Mouse (Mus musculus) hindbrain, embryonic 12.5 days (tissue): ENCODE results near the gene Cda. TPM values are rescaled to one million over a fixed set of nuclear protein-coding genes. Genes with fewer than 3 reads are reported as not detected.

Experiments
- ATAC-seq: fragments of 200-750 bp; cut with Nextera tagmentation; 2 replicates; pipeline ENCODE4 v1.8.0; 2017; ENCODE audit warnings: moderate TSS enrichment; ENCODE audit not compliant: low FRiP score
- H3K27ac ChIP-seq: fragments of 300-500 bp; sonication (generic); 2 replicates; pipeline ENCODE4 v1.5.1; 2016; ENCODE audit warnings: mild to moderate bottlenecking
- H3K27me3 ChIP-seq: fragments of 300-500 bp; sonication (generic); 2 replicates; pipeline ENCODE4 v1.6.1; 2016; ENCODE audit warnings: mild to moderate bottlenecking
- H3K36me3 ChIP-seq: fragments of 300-500 bp; sonication (generic); 2 replicates; pipeline ENCODE4 v1.6.1; 2016; ENCODE audit warnings: mild to moderate bottlenecking
- H3K4me1 ChIP-seq: fragments of 300-500 bp; sonication (generic); 2 replicates; pipeline ENCODE4 v1.6.1; 2016
- H3K4me2 ChIP-seq: fragments of 300-500 bp; sonication (generic); replicated peaks from 2 replicates; pipeline ENCODE4 v1.6.1; 2016; ENCODE audit warnings: mild to moderate bottlenecking
- H3K4me3 ChIP-seq: fragments of 300-500 bp; sonication (generic); 2 replicates; pipeline ENCODE4 v1.5.1; 2016; ENCODE audit warnings: mild to moderate bottlenecking
- H3K9ac ChIP-seq: fragments of 300-500 bp; sonication (generic); 2 replicates; pipeline ENCODE4 v1.6.1; 2016; ENCODE audit warnings: mild to moderate bottlenecking, moderate library complexity
- H3K9me3 ChIP-seq: fragments of 300-500 bp; sonication (generic); replicated peaks from 2 replicates; pipeline ENCODE4 v1.6.1; 2016; ENCODE audit warnings: mild to moderate bottlenecking
- WGBS: fragments of 180-500 bp; shearing (Covaris S2); methylation state at CpG from one replicate; pipeline ENCODE4 v1.1.7; 2016; 5-methylcytosine and 5-hydroxymethylcytosine counted together
- polyA plus RNA-seq: library from polyadenylated mRNA; unstranded; fragments of >200 nt; fragmentation: Nextera tagmentation; extraction: Ambion mirVana; gene quantifications from 2 replicates; pipeline ENCODE4 v1.2.1, GENCODE M21; 2016

Gene Cda
- polyA plus RNA-seq = 3.4 and 4.4 TPM in 2 replicates

GRCm38 (mm10) chr4:138367641-138368497 lies at the start of gene Cda:
Gene Cda (minus strand): TSS chr4:138367992.
- peak within 1 kb of the TSS; percentile 50 for H3K4me2 ChIP-seq
- H3K27me3 ChIP-seq = peaks cover 37% of the 10 kb centered on the region
- H3K4me3 ChIP-seq = peak within 1 kb of the TSS; percentile 27
- no peak within 1 kb of the TSS for H3K27ac ChIP-seq
- no peaks in the 10 kb centered on the region for H3K9me3 ChIP-seq
- WGBS = 11% methylated on average over 34 of the region's 34 CpGs
- no peaks in the 10 kb centered on the region for H3K36me3 ChIP-seq
- peak; percentile 73 for ATAC-seq
- peak within 1 kb of the TSS; percentile 44 for H3K9ac ChIP-seq
- peaks cover 14% of the 10 kb centered on the region for H3K4me1 ChIP-seq

DNA sequence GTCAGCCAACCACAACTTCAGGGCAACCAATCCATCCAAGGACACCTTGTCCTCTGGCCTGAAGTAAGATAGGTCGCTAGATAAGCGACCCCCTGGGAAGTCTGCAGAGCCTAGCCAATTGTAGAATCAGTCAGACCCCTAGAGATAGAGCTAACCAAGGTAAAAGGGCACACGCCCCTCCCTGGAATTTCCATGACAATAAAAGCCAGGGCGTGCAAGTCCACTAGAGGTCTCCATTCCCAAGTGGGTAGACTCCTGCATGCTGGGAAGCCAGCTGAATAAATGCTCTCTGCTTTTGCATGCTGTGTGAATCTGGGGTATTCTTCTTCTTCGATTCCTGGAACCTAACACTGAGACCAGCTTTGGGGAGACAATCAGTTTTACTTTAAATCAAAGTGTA lies 48.6 kb upstream of the Cda start:
- WGBS = 50% methylated on average over 5 of the region's 5 CpGs
- no peak overlapping the region for H3K9ac ChIP-seq
- no peak overlapping the region for H3K4me3 ChIP-seq
- no peak overlapping the region for H3K4me2 ChIP-seq
- no peak for ATAC-seq
- no peak overlapping the region for H3K27ac ChIP-seq
- H3K4me1 ChIP-seq = peaks cover 6% of the 10 kb centered on the region; the same call in 1 of the 2 replicates
- no peaks in the 10 kb centered on the region for H3K36me3 ChIP-seq
- H3K27me3 ChIP-seq = peaks cover 40% of the 10 kb centered on the region
- H3K9me3 ChIP-seq = 0 out of 2 replicates have a peak, but pooled peaks cover 5% of the 10 kb centered on the region

DNA sequence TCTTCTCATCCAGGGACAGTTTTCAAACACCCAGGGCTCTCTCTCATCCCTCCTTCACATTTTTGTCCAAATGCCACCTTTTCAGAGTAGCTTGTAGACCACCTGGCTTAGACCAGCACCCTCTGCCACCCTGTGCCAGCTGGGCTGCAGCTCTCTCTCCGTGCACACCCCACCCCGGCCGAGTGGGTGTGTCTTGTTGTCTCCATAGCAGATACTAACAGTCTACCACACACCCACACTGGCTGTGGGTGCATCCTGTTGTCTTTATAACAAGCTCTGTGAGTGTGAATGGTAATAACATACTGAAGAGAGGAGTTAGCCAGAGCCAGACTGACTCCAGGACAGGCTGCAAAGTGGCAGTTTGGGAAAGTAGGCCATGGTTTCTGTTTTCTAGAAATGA lies 48.2 kb upstream of the Cda start:
- H3K4me3 ChIP-seq = no peak overlapping the region
- peaks cover 6% of the 10 kb centered on the region; the same call in 1 of the 2 replicates for H3K4me1 ChIP-seq
- H3K36me3 ChIP-seq = no peaks in the 10 kb centered on the region
- H3K27me3 ChIP-seq = peaks cover 42% of the 10 kb centered on the region
- no peak overlapping the region for H3K9ac ChIP-seq
- H3K27ac ChIP-seq = no peak overlapping the region
- ATAC-seq = no peak
- WGBS = 84% methylated on average over 3 of the region's 3 CpGs
- no peak overlapping the region for H3K4me2 ChIP-seq
- H3K9me3 ChIP-seq = 0 out of 2 replicates have a peak, but pooled peaks cover 5% of the 10 kb centered on the region

GRCm38 (mm10) chr4:138414725-138415124 lies 46.9 kb upstream of the Cda start:
- Histone ChIP-seq H3K9ac (peak overlapping the region; percentile 6; the same call in 1 of the 2 replicates), H3K4me2 (0 out of 2 replicates have a peak overlapping the region, but pooled peaks have one; percentile 13), H3K27ac (no peak overlapping the region), H3K9me3 (0 out of 2 replicates have a peak, but pooled peaks cover 5% of the 10 kb centered on the region), H3K4me3 (no peak overlapping the region), H3K4me1 (peaks cover 6% of the 10 kb centered on the region; the same call in 1 of the 2 replicates), H3K36me3 (no peaks in the 10 kb centered on the region), H3K27me3 (peaks cover 51% of the 10 kb centered on the region)
- no peak for ATAC-seq
- 22% methylated on average over 6 of the region's 6 CpGs for WGBS

DNA sequence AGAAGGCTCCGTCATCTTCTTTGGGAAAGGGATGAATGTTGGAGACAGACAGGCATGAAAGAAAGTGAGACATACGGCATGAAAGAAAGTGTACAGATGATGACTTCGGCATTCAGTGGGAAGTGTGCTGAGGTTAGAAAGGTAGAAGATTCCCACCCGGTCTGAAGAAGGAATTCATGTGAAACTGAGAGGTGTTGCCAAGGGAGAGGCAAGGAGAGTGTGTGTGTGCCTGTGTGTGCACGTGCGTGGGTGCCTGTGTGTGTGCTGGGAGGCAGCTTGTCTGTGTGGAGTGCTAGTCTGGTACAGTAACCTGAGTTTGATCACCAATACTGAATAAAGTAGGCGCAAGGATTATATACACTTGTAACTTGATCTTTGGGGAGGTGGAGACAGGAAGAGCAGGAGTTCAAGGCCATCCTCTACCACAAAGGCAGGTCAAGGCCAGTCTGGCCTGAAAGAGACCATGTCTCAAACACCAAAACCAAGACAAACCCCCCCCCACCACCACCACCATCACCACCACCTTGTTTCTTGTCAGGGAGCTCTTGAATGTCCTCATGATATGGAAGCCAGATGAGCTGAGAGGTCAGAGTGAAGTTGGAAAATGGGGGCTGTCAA lies 43.8 kb upstream of the Cda start:
- Histone ChIP-seq H3K4me2 (no peak overlapping the region), H3K4me3 (no peak overlapping the region), H3K27ac (no peak overlapping the region), H3K9me3 (0 out of 2 replicates have a peak, but pooled peaks cover 1% of the 10 kb centered on the region), H3K36me3 (no peaks in the 10 kb centered on the region), H3K27me3 (peaks cover 45% of the 10 kb centered on the region), H3K9ac (no peak overlapping the region), H3K4me1 (peaks cover 6% of the 10 kb centered on the region; the same call in 1 of the 2 replicates)
- ATAC-seq = no peak
- WGBS = 52% methylated on average over 7 of the region's 7 CpGs

DNA sequence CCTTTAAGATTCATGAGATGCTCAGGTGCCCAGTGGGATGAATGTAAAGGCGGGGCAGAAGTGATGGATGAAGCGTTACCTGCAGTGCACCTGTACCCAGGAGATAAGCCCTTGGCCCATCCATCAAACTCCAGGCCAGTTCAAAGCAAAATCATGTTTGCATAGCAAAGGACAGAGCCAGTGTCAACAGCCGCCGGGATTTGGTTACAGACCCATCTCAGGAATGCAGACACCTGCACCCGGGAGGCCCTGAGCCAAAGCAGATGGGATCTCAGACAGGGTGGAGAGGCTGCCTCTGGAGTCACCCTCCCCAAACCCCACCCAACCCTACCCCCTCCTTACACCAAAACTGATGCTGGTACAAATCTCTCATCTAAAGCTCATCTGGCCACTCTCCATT lies 43.2 kb upstream of the Cda start:
- peaks cover 6% of the 10 kb centered on the region; the same call in 1 of the 2 replicates for H3K4me1 ChIP-seq
- H3K27me3 ChIP-seq = peaks cover 41% of the 10 kb centered on the region
- no peak overlapping the region for H3K4me3 ChIP-seq
- H3K9ac ChIP-seq = no peak overlapping the region
- no peak for ATAC-seq
- no peak overlapping the region for H3K27ac ChIP-seq
- H3K4me2 ChIP-seq = no peak overlapping the region
- H3K9me3 ChIP-seq = no peaks in the 10 kb centered on the region
- no peaks in the 10 kb centered on the region for H3K36me3 ChIP-seq
- WGBS = 13% methylated on average over 5 of the region's 5 CpGs

DNA sequence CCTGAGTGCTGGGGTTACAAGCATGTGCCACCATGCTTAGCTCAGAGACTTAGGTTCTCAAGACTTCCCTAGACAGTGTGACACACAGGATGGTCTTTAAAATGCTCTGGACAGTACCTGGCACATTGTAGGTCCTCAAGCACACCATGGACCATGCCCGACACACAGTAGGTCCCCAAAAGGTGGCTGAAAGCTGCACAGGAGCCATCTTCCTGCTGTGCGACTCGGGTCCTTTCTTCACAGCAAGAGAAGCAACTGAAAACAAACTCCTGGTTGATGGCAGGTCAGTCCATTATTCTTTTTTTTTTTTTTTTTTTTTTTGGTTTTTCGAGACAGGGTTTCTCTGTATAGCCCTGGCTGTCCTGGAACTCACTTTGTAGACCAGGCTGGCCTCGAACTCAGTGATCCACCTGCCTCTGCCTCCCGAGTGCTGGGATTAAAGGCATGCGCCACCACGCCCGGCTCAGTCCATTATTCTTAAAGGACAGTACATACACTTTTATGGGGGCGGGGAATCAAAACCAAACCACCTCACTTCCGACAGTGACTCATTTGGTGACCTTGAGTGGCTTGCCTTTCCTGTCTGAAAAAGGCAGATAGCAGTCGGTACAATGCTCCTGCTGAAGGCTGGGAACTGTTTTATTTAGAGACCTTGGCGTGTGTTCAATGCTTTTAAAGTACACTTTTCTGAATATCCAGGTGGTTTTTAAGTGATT lies 39.8 kb upstream of the Cda start:
- Histone ChIP-seq H3K4me2 (no peak overlapping the region), H3K9ac (no peak overlapping the region), H3K4me1 (no peaks in the 10 kb centered on the region), H3K27me3 (peaks cover 24% of the 10 kb centered on the region), H3K4me3 (no peak overlapping the region), H3K27ac (no peak overlapping the region), H3K9me3 (no peaks in the 10 kb centered on the region), H3K36me3 (no peaks in the 10 kb centered on the region)
- WGBS = 84% methylated on average over 12 of the region's 13 CpGs
- ATAC-seq = no peak

GRCm38 (mm10) chr4:138404806-138405205 lies 37.0 kb upstream of the Cda start:
- Histone ChIP-seq H3K4me2 (no peak overlapping the region), H3K9ac (no peak overlapping the region), H3K9me3 (no peaks in the 10 kb centered on the region), H3K36me3 (no peaks in the 10 kb centered on the region), H3K27me3 (peaks cover 3% of the 10 kb centered on the region; the same call in 1 of the 2 replicates), H3K27ac (no peak overlapping the region), H3K4me3 (no peak overlapping the region), H3K4me1 (no peaks in the 10 kb centered on the region)
- WGBS = 6% methylated on average over 2 of the region's 2 CpGs
- ATAC-seq = no peak

GRCm38 (mm10) chr4:138396711-138397110 lies 28.9 kb upstream of the Cda start:
- Histone ChIP-seq H3K9ac (no peak overlapping the region), H3K4me2 (peak overlapping the region; percentile 72), H3K4me1 (peaks cover 22% of the 10 kb centered on the region), H3K9me3 (no peaks in the 10 kb centered on the region), H3K36me3 (no peaks in the 10 kb centered on the region), H3K27me3 (peaks cover 80% of the 10 kb centered on the region), H3K4me3 (peak overlapping the region; percentile 42), H3K27ac (no peak overlapping the region)
- no peak for ATAC-seq
- WGBS = 7% methylated on average over 8 of the region's 8 CpGs

GRCm38 (mm10) chr4:138395971-138396645 lies 28.3 kb upstream of the Cda start, which contains the start of gene Fam43b:
Gene Fam43b (minus strand): TSS chr4:138396528.
- ATAC-seq = no peak
- WGBS = under 1% methylated on average over 46 of the region's 46 CpGs
- H3K4me3 ChIP-seq = peak within 1 kb of the TSS; percentile 42

GRCm38 (mm10) chr4:138395087-138395970 lies 27.5 kb upstream of the Cda start:
- WGBS = under 1% methylated on average over 97 of the region's 103 CpGs
- H3K27ac ChIP-seq = no peak overlapping the region
- peak overlapping the region; percentile 47 for H3K9ac ChIP-seq
- H3K4me2 ChIP-seq = peak overlapping the region; percentile 72
- H3K4me3 ChIP-seq = peak overlapping the region; percentile 42
- H3K36me3 ChIP-seq = no peaks in the 10 kb centered on the region
- peaks cover 93% of the 10 kb centered on the region for H3K27me3 ChIP-seq
- H3K4me1 ChIP-seq = peaks cover 22% of the 10 kb centered on the region
- H3K9me3 ChIP-seq = no peaks in the 10 kb centered on the region
- no peak for ATAC-seq

More at GRCm38 (mm10) chr4:138395971-138396645, 28.3 kb upstream of the Cda start, which contains the start of gene Fam43b:
- H3K36me3 ChIP-seq = no peaks in the 10 kb centered on the region
- H3K27ac ChIP-seq = no peak within 1 kb of the TSS
- peak within 1 kb of the TSS; percentile 72 for H3K4me2 ChIP-seq
- no peaks in the 10 kb centered on the region for H3K9me3 ChIP-seq
- H3K27me3 ChIP-seq = peaks cover 86% of the 10 kb centered on the region
- H3K4me1 ChIP-seq = peaks cover 22% of the 10 kb centered on the region
- peak within 1 kb of the TSS; percentile 47; the same call in 1 of the 2 replicates for H3K9ac ChIP-seq
